8 mouse cellular contexts compared by ENCODE assay signal in genomic region chr12:80517977-80518376, GRCm38 (mm10). TPM values are rescaled to one million over a fixed set of nuclear protein-coding genes. Genes with fewer than 3 reads are reported as not detected.
DNase-seq lines count a peak whose midpoint lies in the region; ATAC-seq lines count a peak whose summit lies in the region.

Galnt16 (plus strand) TSS chr12:80518277.

- H3K9me3 ChIP-seq in heart, embryonic 15.5 days (replicated peaks), result no peaks in the 10 kb centered on the region
- H3K9me3 ChIP-seq in embryonic facial prominence, embryonic 10.5 days, result no peaks in the 10 kb centered on the region
- no peaks in the 10 kb centered on the region for H3K9me3 ChIP-seq in hindbrain, embryonic 13.5 days
- no peaks in the 10 kb centered on the region for H3K9me3 ChIP-seq in liver, embryonic 15.5 days (replicated peaks)

- peaks cover 83% of the 10 kb centered on the region for H3K27me3 ChIP-seq in heart, embryonic 15.5 days
- peaks cover 85% of the 10 kb centered on the region for H3K27me3 ChIP-seq in embryonic facial prominence, embryonic 10.5 days (replicated peaks; ENCODE audit: low read depth, poor library complexity, severe bottlenecking)
- H3K27me3 ChIP-seq in hindbrain, embryonic 13.5 days, result peaks cover 40% of the 10 kb centered on the region
- peaks cover 91% of the 10 kb centered on the region for H3K27me3 ChIP-seq in liver, embryonic 15.5 days

- H3K4me1 ChIP-seq in heart, embryonic 15.5 days (replicated peaks), result peaks cover 20% of the 10 kb centered on the region
- peaks cover 43% of the 10 kb centered on the region for H3K4me1 ChIP-seq in embryonic facial prominence, embryonic 10.5 days
- peaks cover 37% of the 10 kb centered on the region for H3K4me1 ChIP-seq in hindbrain, embryonic 13.5 days (replicated peaks)
- peaks cover 8% of the 10 kb centered on the region; the same call in 1 of the 2 replicates for H3K4me1 ChIP-seq in liver, embryonic 15.5 days (replicated peaks)

- no peak for DNase-seq in heart, adult 18-20 months
- DNase-seq in embryonic facial prominence, embryonic 10.5 days (ENCODE audit: low spot score), result no peak
- DNase-seq in adrenal gland, adult 8-10 months, result no peak
- no peak for DNase-seq in adrenal gland, adult 18-20 months (ENCODE audit: low spot score in 2 of 2)
- DNase-seq in urinary bladder, postnatal 4 days (ENCODE audit: low spot score in 2 of 2), result no peak

- H3K36me3 ChIP-seq in heart, embryonic 15.5 days, result no peaks in the 10 kb centered on the region
- H3K36me3 ChIP-seq in embryonic facial prominence, embryonic 10.5 days (replicated peaks), result no peaks in the 10 kb centered on the region
- no peaks in the 10 kb centered on the region for H3K36me3 ChIP-seq in hindbrain, embryonic 13.5 days
- no peaks in the 10 kb centered on the region for H3K36me3 ChIP-seq in liver, embryonic 15.5 days (replicated peaks)

- H3K9ac ChIP-seq in heart, embryonic 15.5 days, result peak within 1 kb of the TSS; percentile 56
- H3K9ac ChIP-seq in hindbrain, embryonic 13.5 days, result peak within 1 kb of the TSS; percentile 86
- no peak within 1 kb of the TSS for H3K9ac ChIP-seq in liver, embryonic 15.5 days

- H3K4me2 ChIP-seq in heart, embryonic 15.5 days, result peak within 1 kb of the TSS; percentile 97
- H3K4me2 ChIP-seq in hindbrain, embryonic 13.5 days, result peak within 1 kb of the TSS; percentile 88
- peak within 1 kb of the TSS; percentile 53 for H3K4me2 ChIP-seq in liver, embryonic 15.5 days

- H3K4me3 ChIP-seq in heart, embryonic 15.5 days, result peak within 1 kb of the TSS; percentile 65
- peak within 1 kb of the TSS; percentile 82 for H3K4me3 ChIP-seq in embryonic facial prominence, embryonic 10.5 days
- H3K4me3 ChIP-seq in hindbrain, embryonic 13.5 days, result peak within 1 kb of the TSS; percentile 86
- peak within 1 kb of the TSS; percentile 35 for H3K4me3 ChIP-seq in liver, embryonic 15.5 days (replicated peaks)

- WGBS in heart, embryonic 15.5 days, result 7% methylated on average over 14 of the region's 14 CpGs
- 4% methylated on average over 14 of the region's 14 CpGs for WGBS in embryonic facial prominence, embryonic 10.5 days
- WGBS in hindbrain, embryonic 13.5 days, result 5% methylated on average over 14 of the region's 14 CpGs
- 4% methylated on average over 14 of the region's 14 CpGs for WGBS in liver, embryonic 15.5 days (ENCODE audit: insufficient replicate concordance)

- ATAC-seq in heart, embryonic 15.5 days (replicated peaks; ENCODE audit: insufficient number of reproducible peaks, insufficient read depth, low FRiP score, low read depth), result no peak
- no peak for ATAC-seq in hindbrain, embryonic 13.5 days (ENCODE audit: low FRiP score)
- no peak for ATAC-seq in liver, embryonic 15.5 days (ENCODE audit: insufficient read depth)

- H3K27ac ChIP-seq in heart, embryonic 15.5 days, result no peak within 1 kb of the TSS
- H3K27ac ChIP-seq in embryonic facial prominence, embryonic 10.5 days (replicated peaks), result peak within 1 kb of the TSS; percentile 87
- peak within 1 kb of the TSS; percentile 94 for H3K27ac ChIP-seq in hindbrain, embryonic 13.5 days
- H3K27ac ChIP-seq in liver, embryonic 15.5 days (replicated peaks), result no peak within 1 kb of the TSS

RNA-seq across cellular contexts. Expression of gene Galnt16, which starts in this region (rescaled TPM):
- 6.9 and 11.1 TPM in 2 replicates for polyA plus RNA-seq in heart, embryonic 15.5 days (2015; fragmentation: Nextera tagmentation; extraction: Ambion mirVana)
- 1 to 10 TPM; 1.7 to 2.8 TPM for total RNA-seq in heart, adult 18-20 months (2021)
- 14.1 and 16.4 TPM in 2 replicates for polyA plus RNA-seq in embryonic facial prominence, embryonic 10.5 days (2016; fragmentation: Nextera tagmentation; extraction: Ambion mirVana)
- polyA plus RNA-seq in hindbrain, embryonic 13.5 days (2015; fragmentation: Nextera tagmentation; extraction: Ambion mirVana), result 29.1 and 30.7 TPM in 2 replicates
- polyA plus RNA-seq in liver, embryonic 15.5 days (2015; fragmentation: Nextera tagmentation; extraction: Ambion mirVana), result 0.29 and 0.45 TPM in 2 replicates
- total RNA-seq in adrenal gland, adult 8-10 months (2022), result 10 to 100 TPM in 1 of 4 experiments, 1 to 10 TPM in 3; 9.3 to 14.4 (median 9.6) TPM
- total RNA-seq in adrenal gland, adult 18-20 months (2021), result 10 to 100 TPM in 1 of 2 experiments, 1 to 10 TPM in 1; 8.9 to 10.3 TPM

Comparison
In these comparisons a context has a peak if more than half of its experiments do, and no peak if none do; other contexts are left out.
1. H3K27ac ChIP-seq: peak in embryonic facial prominence, embryonic 10.5 days (single experiment) and hindbrain, embryonic 13.5 days (single experiment); none in heart, embryonic 15.5 days (single experiment) and liver, embryonic 15.5 days (single experiment).
2. H3K4me3 ChIP-seq: peak in every context shown above with its lines; median percentile 86 in hindbrain, embryonic 13.5 days; 82 in embryonic facial prominence, embryonic 10.5 days; 65 in heart, embryonic 15.5 days; 35 in liver, embryonic 15.5 days.
3. Peak in every context shown above with its lines, with median percentiles within 50 percentile points of each other: H3K4me2 ChIP-seq.